Mouse (Mus musculus) myocyte (in vitro differentiated cells): ENCODE data around the gene Dhps. TPM values are rescaled to one million over a fixed set of nuclear protein-coding genes. Genes with fewer than 3 reads are reported as not detected.

ENCODE experiments used
- H3K27me3 ChIP-seq: one replicate; pipeline ENCODE4 v1.6.1; 2011; ENCODE audit not compliant: control insufficient read depth, insufficient read depth, insufficient read length
- H3K36me3 ChIP-seq: one replicate; pipeline ENCODE4 v1.6.1; 2011; ENCODE audit not compliant: control insufficient read depth, insufficient read depth
- H3K4me2 ChIP-seq: one replicate; pipeline ENCODE4 v1.6.1; 2011; ENCODE audit warnings: low read depth, control low read depth
- H3K4me3 ChIP-seq: one replicate; pipeline ENCODE4 v1.5.1; 2011; ENCODE audit warnings: mild to moderate bottlenecking, control low read depth, moderate library complexity
- H3K79me2 ChIP-seq: one replicate; pipeline ENCODE4 v1.6.1; 2011; ENCODE audit not compliant: control insufficient read depth, insufficient read depth
- H3ac ChIP-seq: one replicate; pipeline ENCODE4 v1.6.1; 2011; ENCODE audit not compliant: control insufficient read depth, insufficient read length
- CEBPB ChIP-seq: IDR thresholded peaks from 2 replicates; pipeline ENCODE4 v1.6.1; 2011; ENCODE audit warnings: mild to moderate bottlenecking, moderate library complexity; ENCODE audit not compliant: poor library complexity, insufficient read depth, severe bottlenecking
- E2F4 ChIP-seq: IDR thresholded peaks from one replicate; pipeline ENCODE4 v1.6.1; 2011; ENCODE audit warnings: mild to moderate bottlenecking, control low read depth, moderate library complexity; ENCODE audit not compliant: insufficient read depth
- MAX ChIP-seq: IDR thresholded peaks from one replicate; pipeline ENCODE4 v1.6.1; 2011; ENCODE audit warnings: low read depth, mild to moderate bottlenecking, control low read depth
- MYOD1 ChIP-seq, 3 experiments: IDR thresholded peaks; one replicate each; pipeline ENCODE4 v1.6.1; 2011; ENCODE audit warnings: control low read depth in 2 of 3, low read depth in 2 of 3, mild to moderate bottlenecking in 2 of 3, moderate library complexity in 1 of 3; ENCODE audit not compliant: insufficient read length in 2 of 3, control insufficient read depth in 1 of 3
- MYOG ChIP-seq, 3 experiments: IDR thresholded peaks; one replicate each; pipeline ENCODE4 v1.6.1; 2011; ENCODE audit warnings: control low read depth in 2 of 3, low read depth in 2 of 3, mild to moderate bottlenecking in 2 of 3; ENCODE audit not compliant: insufficient read length in 2 of 3, control insufficient read depth in 1 of 3, insufficient read depth in 1 of 3
- POLR2A ChIP-seq: IDR thresholded peaks from one replicate; pipeline ENCODE4 v1.6.1; 2011; ENCODE audit warnings: low read depth, mild to moderate bottlenecking, control low read depth, moderate library complexity; ENCODE audit not compliant: insufficient read length
- POLR2AphosphoS2 ChIP-seq: IDR thresholded peaks from one replicate; pipeline ENCODE4 v1.6.1; 2011; ENCODE audit warnings: low read depth, control low read depth; ENCODE audit not compliant: insufficient read length
- REST ChIP-seq: IDR thresholded peaks from one replicate; pipeline ENCODE4 v1.6.1; 2011; ENCODE audit warnings: mild to moderate bottlenecking, control low read depth, moderate library complexity; ENCODE audit not compliant: insufficient read depth, insufficient read length
- SRF ChIP-seq: IDR thresholded peaks from one replicate; pipeline ENCODE4 v1.6.1; 2011; ENCODE audit warnings: low read depth; ENCODE audit not compliant: control insufficient read depth, insufficient read length
- TCF12 ChIP-seq: IDR thresholded peaks from one replicate; pipeline ENCODE4 v1.6.1; 2011; ENCODE audit warnings: mild to moderate bottlenecking, control low read depth; ENCODE audit not compliant: poor library complexity, insufficient read depth, severe bottlenecking
- TCF3 ChIP-seq: IDR thresholded peaks from one replicate; pipeline ENCODE4 v1.6.1; 2011; ENCODE audit warnings: low read depth, control low read depth; ENCODE audit not compliant: insufficient read length
- USF1 ChIP-seq: IDR thresholded peaks from one replicate; pipeline ENCODE4 v1.6.1; 2011; ENCODE audit warnings: low read depth, mild to moderate bottlenecking, control low read depth, moderate library complexity
- polyA plus RNA-seq: library from polyadenylated mRNA; unstranded; fragments of >200 nt; fragmentation: generic; extraction: Trizol; gene quantifications from one replicate; pipeline ENCODE4 v1.2.1, GENCODE M21; 2012; ENCODE audit warnings: missing spikeins

Gene Dhps
- polyA plus RNA-seq, 1 experiment: 86.7 TPM

DNA sequence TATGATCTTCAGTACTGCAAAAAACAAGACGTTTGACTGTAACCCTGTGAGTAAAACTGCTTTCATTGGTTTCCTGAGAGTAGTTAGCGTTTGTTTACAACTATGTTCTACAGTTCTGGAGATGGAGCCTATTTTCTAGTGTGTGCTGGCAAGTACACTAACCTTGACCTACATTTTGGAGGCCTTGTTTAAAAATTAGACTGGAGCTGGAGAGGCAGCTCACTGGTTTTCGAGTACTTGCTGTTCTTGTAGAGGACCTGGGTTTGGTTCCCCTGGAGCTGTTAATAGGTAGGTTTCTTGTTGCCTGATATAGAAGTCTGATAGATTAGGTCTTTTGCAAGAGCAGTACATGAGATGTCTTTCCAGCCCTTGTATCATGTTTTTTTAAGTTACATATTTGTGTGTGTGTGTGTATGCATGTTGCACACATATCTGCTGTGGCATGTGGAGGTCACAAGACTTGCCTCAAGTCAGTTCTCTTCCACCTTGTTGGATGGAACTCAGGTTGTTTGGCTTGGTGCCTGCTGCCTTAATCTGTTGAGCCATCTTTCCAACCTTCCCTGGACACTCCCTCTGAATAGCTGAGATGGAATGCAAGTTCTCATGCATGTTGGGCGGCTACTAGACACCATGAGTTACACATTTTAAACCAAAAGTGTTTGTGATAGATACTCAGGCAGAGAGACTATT lies 38.8 kb upstream of the Dhps start:
- Histone ChIP-seq H3ac (no peak overlapping the region), H3K4me3 (no peak overlapping the region), H3K27me3 (no peaks in the 10 kb centered on the region), H3K4me2 (no peak overlapping the region), H3K36me3 (peaks cover 25% of the 10 kb centered on the region), H3K79me2 (peaks cover 41% of the 10 kb centered on the region)
- no peak for TF ChIP-seq MAX
- no peak for TF ChIP-seq E2F4
- no peak for TF ChIP-seq POLR2A

GRCm38 (mm10) chr8:85033867-85034266 lies 37.7 kb upstream of the Dhps start:
- H3K4me2 ChIP-seq: no peak overlapping the region
- no peaks in the 10 kb centered on the region for H3K27me3 ChIP-seq
- H3ac ChIP-seq: no peak overlapping the region
- H3K4me3 ChIP-seq: no peak overlapping the region
- H3K79me2 ChIP-seq: peaks cover 41% of the 10 kb centered on the region
- TF ChIP-seq MYOD1 (IDR thresholded peaks at IDR 0.05; ENCODE audit: control insufficient read depth in 1 of 3, insufficient read length in 2 of 3, low read depth in 2 of 3): no peak
- TF ChIP-seq POLR2A: no peak
- TF ChIP-seq MYOG (IDR thresholded peaks at IDR 0.05; ENCODE audit: control insufficient read depth in 1 of 3, insufficient read depth in 1 of 3, insufficient read length in 2 of 3, low read depth in 2 of 3): no peak
- TF ChIP-seq SRF: no peak
- TF ChIP-seq TCF3: no peak
- no peak for TF ChIP-seq POLR2AphosphoS2
- TF ChIP-seq E2F4: no peak
- TF ChIP-seq CEBPB: no peak
- TF ChIP-seq USF1: no peak
- TF ChIP-seq TCF12: no peak
- TF ChIP-seq MAX: no peak
- TF ChIP-seq REST: no peak
- peaks cover 25% of the 10 kb centered on the region for H3K36me3 ChIP-seq

DNA sequence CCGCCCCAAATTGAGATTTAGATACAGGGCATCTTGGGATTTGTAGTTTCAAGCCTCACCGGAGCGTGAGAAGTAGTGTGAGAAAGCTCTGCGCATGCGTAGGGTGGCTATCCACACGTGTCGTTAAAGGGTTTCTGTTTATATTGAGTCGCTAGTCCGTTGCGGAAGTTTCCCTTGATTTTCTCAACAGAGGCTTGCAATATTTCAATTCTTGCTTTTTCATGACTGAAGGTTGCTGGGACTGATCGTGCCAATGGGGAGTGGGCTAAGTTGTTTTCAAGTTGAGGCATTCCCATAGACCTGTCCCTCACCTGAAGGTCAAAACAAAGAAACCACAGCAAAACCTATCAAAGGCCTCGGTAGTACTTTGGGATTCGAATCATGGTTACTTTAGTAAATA lies 36.8 kb upstream of the Dhps start:
- Histone ChIP-seq H3K4me2 (peak overlapping the region; percentile 94), H3ac (no peak overlapping the region), H3K27me3 (no peaks in the 10 kb centered on the region), H3K4me3 (no peak overlapping the region), H3K36me3 (peaks cover 25% of the 10 kb centered on the region), H3K79me2 (peaks cover 41% of the 10 kb centered on the region)
- TF ChIP-seq MYOG (IDR thresholded peaks at IDR 0.05; ENCODE audit: control insufficient read depth in 1 of 3, insufficient read depth in 1 of 3, insufficient read length in 2 of 3, low read depth in 2 of 3): no peak
- no peak for TF ChIP-seq TCF3
- no peak for TF ChIP-seq REST
- TF ChIP-seq POLR2AphosphoS2: peak; percentile 64
- no peak for TF ChIP-seq MYOD1 (IDR thresholded peaks at IDR 0.05; ENCODE audit: control insufficient read depth in 1 of 3, insufficient read length in 2 of 3, low read depth in 2 of 3)
- no peak for TF ChIP-seq E2F4

DNA sequence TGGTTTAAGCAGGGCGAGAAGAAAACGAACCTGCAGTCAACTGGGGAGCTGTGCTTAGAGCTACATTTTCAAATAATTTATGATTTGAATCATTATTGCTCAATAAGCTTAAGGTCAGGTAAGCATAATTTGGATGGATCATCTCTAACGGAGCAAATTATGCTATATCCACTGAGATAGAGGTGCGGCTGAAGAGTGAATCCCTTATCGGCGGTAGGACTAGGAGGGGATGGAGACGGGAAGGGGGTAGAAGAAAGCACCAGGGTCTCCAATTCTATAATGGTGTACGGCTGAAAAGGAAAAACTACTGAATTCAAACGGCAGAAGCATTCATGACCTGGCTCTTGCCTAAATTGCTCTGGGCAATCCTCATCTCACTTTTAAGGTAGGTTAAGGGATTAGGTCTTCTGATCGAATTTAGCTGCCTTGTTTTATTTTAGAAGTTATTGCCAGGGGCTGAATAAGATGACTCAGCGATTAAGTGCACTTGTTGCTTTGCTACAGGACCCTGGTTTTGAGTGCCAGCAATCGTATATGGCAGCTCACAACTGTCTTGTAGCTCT lies 36.3 kb upstream of the Dhps start:
- Histone ChIP-seq H3K27me3 (no peaks in the 10 kb centered on the region), H3K36me3 (peaks cover 20% of the 10 kb centered on the region), H3K4me2 (peak overlapping the region; percentile 94), H3K4me3 (peak overlapping the region; percentile 95), H3K79me2 (peaks cover 41% of the 10 kb centered on the region), H3ac (no peak overlapping the region)
- TF ChIP-seq USF1: no peak
- TF ChIP-seq MYOG (IDR thresholded peaks at IDR 0.05; ENCODE audit: control insufficient read depth in 1 of 3, insufficient read depth in 1 of 3, insufficient read length in 2 of 3, low read depth in 2 of 3): no peak
- TF ChIP-seq E2F4: no peak
- TF ChIP-seq POLR2AphosphoS2: no peak
- TF ChIP-seq MYOD1 (IDR thresholded peaks at IDR 0.05; ENCODE audit: control insufficient read depth in 1 of 3, insufficient read length in 2 of 3, low read depth in 2 of 3): no peak
- no peak for TF ChIP-seq CEBPB
- TF ChIP-seq TCF3: no peak
- no peak for TF ChIP-seq SRF
- TF ChIP-seq POLR2A: no peak
- no peak for TF ChIP-seq TCF12
- TF ChIP-seq MAX: no peak
- TF ChIP-seq REST: no peak

- Histone ChIP-seq H3K4me2 (peak overlapping the region; percentile 94), H3ac (peak overlapping the region; percentile 42), H3K27me3 (no peaks in the 10 kb centered on the region), H3K36me3 (peaks cover 19% of the 10 kb centered on the region), H3K4me3 (peak overlapping the region; percentile 95), H3K79me2 (peaks cover 42% of the 10 kb centered on the region)
- peak; percentile 15 for TF ChIP-seq USF1
- no peak for TF ChIP-seq MYOD1 (IDR thresholded peaks at IDR 0.05; ENCODE audit: control insufficient read depth in 1 of 3, insufficient read length in 2 of 3, low read depth in 2 of 3)
- TF ChIP-seq MYOG (IDR thresholded peaks at IDR 0.05; ENCODE audit: control insufficient read depth in 1 of 3, insufficient read depth in 1 of 3, insufficient read length in 2 of 3, low read depth in 2 of 3): no peak
- TF ChIP-seq REST: no peak
- TF ChIP-seq POLR2A: no peak
- peak; percentile 44 for TF ChIP-seq POLR2AphosphoS2
Observed at GRCm38 (mm10) chr8:85035728-85036310, 35.7 kb upstream of the Dhps start.
